Mouse (Mus musculus) NIH3T3 (cell line): ENCODE measurements at regions not wholly inside any gene's neighbourhood (a gene's known extent, or its start where the extent isn't known, plus 50 kb on each side); places are given as distances from the start of the nearest gene placed in this dataset.

ENCODE experiments used
- DNase-seq: peaks from one replicate; pipeline ENCODE4 v3.0.0-alpha.2; 2012; ENCODE audit warnings: low read depth

GRCm38 (mm10) chr12:9404981-9405380, 164.9 kb upstream of the Osr1 start:
- DNase-seq: no peak

GRCm38 (mm10) chr12:9419311-9419710, 150.6 kb upstream of the Osr1 start:
- no peak for DNase-seq

DNA sequence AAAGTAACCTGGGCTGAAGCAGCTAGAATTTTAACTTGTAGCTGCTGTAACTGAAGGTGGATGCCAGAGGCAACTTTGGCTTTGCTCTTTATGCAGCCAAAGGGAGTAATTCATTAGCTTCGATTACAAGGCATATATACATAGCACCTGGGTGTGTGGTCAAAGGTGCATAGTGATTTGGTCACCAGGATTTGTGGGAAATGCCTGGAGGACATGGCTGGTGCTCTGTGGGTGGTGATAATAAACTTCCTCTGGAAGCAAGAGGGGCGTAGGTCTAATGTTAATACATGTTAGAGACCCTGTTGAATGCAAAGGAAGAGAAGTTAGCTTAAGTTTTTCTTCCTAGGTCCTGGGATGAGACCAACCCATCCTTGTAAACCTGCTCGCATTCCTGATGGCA, 139.3 kb upstream of the Osr1 start:
- DNase-seq: no peak

DNA sequence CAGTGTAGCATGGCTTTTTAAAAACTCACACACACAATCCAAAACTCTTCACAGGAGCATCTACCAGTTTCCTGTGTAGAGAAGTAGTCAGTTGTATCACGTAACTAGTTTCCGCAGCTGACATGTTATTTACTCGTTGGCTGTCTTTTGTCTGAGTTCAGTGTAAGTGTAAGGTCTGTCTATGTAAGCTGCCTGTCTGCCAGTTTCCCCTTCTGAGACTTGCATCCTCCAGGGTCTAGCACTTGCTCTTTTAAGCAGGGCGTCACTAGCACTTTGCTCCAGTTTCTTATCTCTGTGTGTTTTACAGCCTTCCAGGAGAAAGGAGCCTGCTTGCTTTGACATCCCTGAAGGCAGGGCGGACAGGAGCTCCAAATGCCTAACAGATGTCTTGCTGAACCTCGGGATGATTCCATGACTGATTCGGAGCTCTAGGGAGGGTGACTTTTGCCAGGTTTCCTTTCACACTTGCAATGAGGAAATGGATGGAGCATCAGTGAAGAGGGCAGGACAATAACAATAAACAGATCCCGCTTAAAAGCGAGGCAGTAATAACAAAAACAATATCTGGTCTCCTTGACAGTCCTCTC, 131.2 kb upstream of the Osr1 start:
- DNase-seq: peak; percentile 54

DNA sequence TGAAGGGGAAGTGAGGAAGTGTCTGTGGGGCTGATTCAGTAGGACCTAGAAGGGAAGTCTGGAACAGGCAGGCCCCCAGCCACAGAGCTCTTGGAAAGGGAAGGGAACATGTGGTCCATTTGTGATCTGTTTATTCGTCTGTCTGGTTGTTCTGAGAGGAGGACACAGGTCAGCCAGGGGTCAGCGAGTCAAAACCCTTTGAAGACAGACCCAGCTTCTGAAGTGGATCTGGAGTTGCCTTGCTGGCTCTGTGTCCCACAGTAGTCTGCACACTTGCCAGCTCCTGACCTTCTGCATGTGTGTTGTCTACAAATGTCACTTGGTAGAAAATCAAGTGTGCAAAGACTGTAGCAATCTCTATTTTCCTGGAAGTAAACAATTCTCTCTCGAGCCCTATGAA, 119.3 kb upstream of the Osr1 start:
- no peak for DNase-seq

DNA sequence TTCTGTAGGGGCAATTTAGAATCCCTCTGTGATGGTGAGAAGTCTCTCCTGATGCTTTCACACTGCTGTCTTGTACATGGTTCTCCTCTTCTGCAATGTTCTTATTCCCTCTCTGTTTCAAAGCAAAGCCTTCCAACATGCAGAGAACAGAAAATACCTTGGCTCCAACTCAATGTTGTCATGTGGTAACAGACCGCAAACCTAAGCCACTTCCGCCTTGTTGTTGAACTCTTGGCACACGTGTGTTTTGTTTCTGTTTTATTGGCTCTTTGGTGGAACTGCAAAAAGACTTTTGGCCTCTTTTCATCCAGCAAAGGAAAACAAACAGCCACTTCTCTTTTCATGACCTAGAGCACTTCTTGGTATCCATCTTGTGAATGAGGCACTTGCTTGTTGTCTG, 109.7 kb upstream of the Osr1 start:
- DNase-seq: peak; percentile 32

DNA sequence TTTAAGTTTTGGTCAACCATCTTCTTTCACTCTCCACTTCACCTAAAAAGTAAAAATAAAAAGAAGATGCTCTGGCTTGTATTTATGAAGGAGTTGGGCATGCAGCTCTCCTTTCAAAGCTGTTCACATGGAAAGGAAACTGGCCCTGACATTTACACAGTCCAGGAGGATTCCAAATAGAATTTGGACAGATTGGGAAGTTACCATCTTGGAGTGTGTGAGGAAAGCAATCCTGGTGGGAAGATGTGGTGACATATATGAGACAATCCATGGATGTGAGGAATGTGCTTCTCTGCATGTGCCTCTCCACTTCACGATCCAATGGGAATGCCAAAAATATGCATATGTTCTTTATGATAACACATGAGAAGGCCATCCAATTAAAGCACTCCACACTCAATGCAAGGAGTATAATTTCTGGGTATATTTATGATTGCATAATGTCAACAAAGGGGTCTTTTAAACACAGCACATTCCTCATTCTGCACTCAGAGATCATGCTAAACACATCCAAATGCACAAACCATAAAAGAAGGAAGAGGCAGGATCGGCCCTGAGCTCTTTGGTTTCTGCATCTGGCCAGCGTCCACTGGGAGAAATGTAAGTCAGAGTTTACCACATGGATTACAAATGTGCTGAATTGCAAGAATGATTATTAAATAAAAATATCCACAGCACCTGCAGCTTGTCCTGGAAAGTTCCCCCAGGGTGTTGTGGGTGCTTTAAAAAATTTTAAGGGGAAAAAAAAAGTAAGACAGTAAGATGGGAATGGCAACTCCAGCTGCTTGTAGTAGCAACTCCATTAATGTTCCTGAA, 100.1 kb upstream of the Osr1 start:
- DNase-seq: peak; percentile 62

GRCm38 (mm10) chr12:9475836-9476235, 94.1 kb upstream of the Osr1 start:
- peak; percentile 71 for DNase-seq

DNA sequence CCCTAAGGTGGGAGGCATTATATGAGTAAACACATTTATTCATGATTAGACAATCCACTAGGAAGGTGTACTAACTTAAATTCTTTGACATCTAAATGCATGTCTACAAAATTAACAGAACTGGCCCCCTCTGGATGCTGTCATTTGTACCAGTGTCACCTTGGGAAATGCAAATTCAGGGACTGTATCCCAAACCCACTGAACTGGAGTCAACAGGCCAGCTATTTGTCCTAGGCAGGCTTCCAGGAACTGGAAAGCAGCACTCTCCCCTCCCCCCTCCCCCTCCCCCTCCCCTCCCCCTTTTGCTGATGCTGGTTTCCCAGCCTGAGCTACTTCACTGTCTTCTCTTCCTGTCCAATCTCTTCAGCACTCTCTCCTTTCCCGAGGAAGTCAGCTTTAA, 91.7 kb upstream of the Osr1 start:
- no peak for DNase-seq

DNA sequence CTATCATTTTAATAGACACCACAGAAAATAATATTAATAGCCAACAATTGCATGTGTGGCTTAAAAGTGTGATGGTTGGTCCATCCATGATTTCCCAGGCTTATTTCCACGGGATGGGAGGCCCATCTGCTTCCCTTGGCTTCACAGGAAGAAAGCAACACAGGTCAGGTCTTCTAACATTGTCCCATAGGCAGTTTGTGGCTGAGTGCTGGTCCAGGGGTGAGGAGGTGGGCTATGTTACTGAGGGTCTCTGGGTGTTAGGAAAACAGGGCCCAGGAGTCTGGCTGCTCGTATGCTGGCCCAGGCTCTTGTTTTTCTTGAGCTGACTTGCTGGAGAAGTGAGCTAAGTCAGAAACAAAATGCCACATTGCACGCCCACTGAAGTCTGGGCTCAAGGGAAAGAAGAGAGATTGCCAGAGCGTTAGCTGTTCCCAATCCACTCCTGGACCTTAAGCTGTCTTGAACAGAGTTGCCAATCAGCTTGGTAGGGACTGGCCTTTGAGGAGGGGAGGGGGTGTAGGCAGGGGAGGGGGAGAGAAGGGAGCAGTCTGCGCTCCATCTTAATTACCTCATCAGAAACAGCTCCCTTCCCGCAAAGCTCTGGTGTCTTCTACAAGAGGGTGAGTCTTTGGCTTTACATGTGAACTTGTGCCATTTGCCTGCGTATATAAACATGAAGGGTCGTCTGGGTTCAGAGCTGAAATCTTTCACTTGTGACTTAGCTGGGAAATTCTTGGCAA, 82.1 kb upstream of the Osr1 start:
- DNase-seq: peak; percentile 8

DNA sequence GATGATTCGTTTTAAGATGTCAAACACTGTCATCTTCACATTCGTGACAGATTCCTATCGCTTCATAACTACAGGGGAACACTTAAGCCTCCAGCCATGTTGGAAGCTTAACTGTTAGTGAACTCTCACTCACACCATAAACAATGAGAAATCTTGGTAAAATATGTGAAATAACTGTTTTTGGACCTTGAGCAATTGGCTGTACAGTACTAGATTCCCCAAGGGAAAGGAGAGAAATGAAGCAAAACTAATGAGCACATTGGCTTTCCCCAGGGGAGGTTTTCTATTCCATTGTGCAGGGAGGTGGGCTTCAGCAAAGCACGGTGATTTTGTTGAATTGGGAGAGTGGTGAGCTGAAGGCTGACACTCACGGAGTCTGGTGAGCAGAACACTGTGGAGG, 56.0 kb upstream of the Osr1 start:
- peak; percentile 56 for DNase-seq

- DNase-seq: peak; percentile 46
Observed at GRCm38 (mm10) chr12:9518782-9519181, 51.1 kb upstream of the Osr1 start.

DNA sequence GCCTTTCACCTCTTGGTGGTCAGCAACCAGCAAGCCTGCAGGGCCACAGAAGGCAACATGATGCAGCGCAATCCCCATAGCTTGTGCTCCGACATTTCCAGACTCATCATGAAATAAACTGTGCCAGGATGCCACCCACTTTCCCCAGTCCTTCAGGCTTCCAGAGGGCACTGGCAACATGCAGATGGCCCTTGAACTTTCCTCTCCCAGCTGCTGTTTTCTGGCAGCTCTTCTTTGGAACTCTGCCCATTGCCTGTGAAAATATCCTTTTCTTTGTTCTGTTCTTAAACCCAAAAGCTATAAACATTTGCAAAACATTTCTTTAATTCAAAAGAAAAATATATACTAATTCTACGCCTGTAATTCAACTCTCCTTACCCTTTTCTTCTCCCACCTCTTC, 50.6 kb upstream of the Osr1 start:
- peak; percentile 52 for DNase-seq
